Mouse (Mus musculus) right cerebral cortex, postnatal 14 days (tissue): ENCODE results near the gene Best3.
"Not testable (repeated sequence)": the region's sequence is repeated elsewhere in the genome, so short reads cannot be mapped to it uniquely, and the experiment has no call there.

Experiments used
- DNase-seq: peaks from one replicate; pipeline ENCODE4 v3.0.0; 2022

Best3 gene

GRCm38 (mm10) chr10:116980273-116980672, 5.8 kb upstream of the Best3 start:
- DNase-seq, result no peak

GRCm38 (mm10) chr10:116980888-116981287, 5.2 kb upstream of the Best3 start:
- peak; percentile 14 for DNase-seq

GRCm38 (mm10) chr10:116982526-116982925, 3.6 kb upstream of the Best3 start:
- DNase-seq, result no peak

- no peak for DNase-seq
Measured at GRCm38 (mm10) chr10:116984836-116985235, 1.3 kb upstream of the Best3 start.

- no peak for DNase-seq
Measured at GRCm38 (mm10) chr10:116993971-116994370, 7.9 kb downstream of the Best3 start.

GRCm38 (mm10) chr10:116995162-116995561, 9.0 kb downstream of the Best3 start:
- DNase-seq, result no peak

- no peak for DNase-seq
Measured at GRCm38 (mm10) chr10:116995584-116996235, 9.6 kb downstream of the Best3 start.

GRCm38 (mm10) chr10:116996236-116996600, 10.1 kb downstream of the Best3 start:
- DNase-seq, result no peak

GRCm38 (mm10) chr10:116998716-116999455, 12.8 kb downstream of the Best3 start:
- DNase-seq, result no peak

- peak; percentile 12 for DNase-seq
Measured at GRCm38 (mm10) chr10:117000975-117001374, 14.9 kb downstream of the Best3 start.

- DNase-seq, result no peak
Measured at GRCm38 (mm10) chr10:117004695-117005094, 18.6 kb downstream of the Best3 start.

- no peak for DNase-seq
Measured at GRCm38 (mm10) chr10:117005707-117006464, 19.8 kb downstream of the Best3 start.

GRCm38 (mm10) chr10:117009691-117010090, 23.6 kb downstream of the Best3 start:
- DNase-seq, result no peak

GRCm38 (mm10) chr10:117011047-117011446, 24.9 kb downstream of the Best3 start:
- no peak for DNase-seq

GRCm38 (mm10) chr10:117013689-117014390, 27.7 kb downstream of the Best3 start:
- peak; percentile 44 for DNase-seq

- DNase-seq, result no peak
Measured at GRCm38 (mm10) chr10:117014565-117014964, 28.5 kb downstream of the Best3 start.

- no peak for DNase-seq
Measured at GRCm38 (mm10) chr10:117018281-117018840, 32.2 kb downstream of the Best3 start.

- DNase-seq, result no peak
Measured at GRCm38 (mm10) chr10:117021020-117021754, 35.1 kb downstream of the Best3 start.

- no peak for DNase-seq
Measured at GRCm38 (mm10) chr10:117023693-117024092, 37.6 kb downstream of the Best3 start.

GRCm38 (mm10) chr10:117025776-117026175, 39.7 kb downstream of the Best3 start:
- not testable (repeated sequence) for DNase-seq

- DNase-seq, result no peak
Measured at GRCm38 (mm10) chr10:117026176-117026575, 40.1 kb downstream of the Best3 start.

- DNase-seq, result no peak
Measured at GRCm38 (mm10) chr10:117031160-117031559, 45.0 kb downstream of the Best3 start.
